Mouse (Mus musculus) bone marrow, adult 2 months (tissue): ENCODE results near the gene Ube2q2.
"Not testable (repeated sequence)": the region's sequence is repeated elsewhere in the genome, so short reads cannot be mapped to it uniquely, and the experiment has no call there.

Experiments
- CTCF ChIP-seq: fragments of 200-500 bp; IDR thresholded peaks from 2 replicates; pipeline ENCODE4 v1.5.1; 2011; ENCODE audit warnings: low read length, control low read depth; ENCODE audit not compliant: control insufficient read depth, insufficient read depth
- POLR2A ChIP-seq: fragments of 200-500 bp; IDR thresholded peaks from 2 replicates; pipeline ENCODE4 v1.6.1; 2011; ENCODE audit warnings: low read depth, mild to moderate bottlenecking, control low read depth, low read length, borderline replicate concordance; ENCODE audit not compliant: control insufficient read depth

DNA sequence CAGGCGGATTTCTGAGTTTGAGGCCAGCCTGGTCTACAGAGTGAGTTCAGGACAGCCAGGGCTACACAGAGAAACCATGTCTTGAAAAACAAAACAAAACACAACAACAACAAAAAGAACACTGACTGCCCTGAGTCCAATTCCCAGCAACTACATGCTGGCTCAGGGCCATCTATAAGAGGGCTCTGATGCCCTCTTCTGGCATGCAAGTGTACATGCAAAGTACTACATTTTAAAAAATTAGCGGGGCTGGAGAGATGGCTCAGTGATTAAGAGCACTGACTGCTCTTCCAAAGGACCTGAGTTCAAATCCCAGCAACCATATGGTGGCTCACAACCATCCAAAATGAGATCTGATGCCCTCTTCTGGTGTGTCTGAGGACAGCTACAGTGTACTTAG, 103.4 kb downstream of the Ube2q2 start:
- peak; percentile 20; the same call in 1 of the 2 replicates for TF ChIP-seq CTCF
- not testable (repeated sequence) for TF ChIP-seq POLR2A
